Mouse (Mus musculus) urinary bladder, postnatal 14 days (tissue): ENCODE data around the gene Il33.
"Not testable (repeated sequence)": the region's sequence is repeated elsewhere in the genome, so short reads cannot be mapped to it uniquely, and the experiment has no call there.

ENCODE experiments used
- DNase-seq: peaks from one replicate; pipeline ENCODE4 v3.0.0; 2021; ENCODE audit warnings: low spot score

Il33 gene

DNA sequence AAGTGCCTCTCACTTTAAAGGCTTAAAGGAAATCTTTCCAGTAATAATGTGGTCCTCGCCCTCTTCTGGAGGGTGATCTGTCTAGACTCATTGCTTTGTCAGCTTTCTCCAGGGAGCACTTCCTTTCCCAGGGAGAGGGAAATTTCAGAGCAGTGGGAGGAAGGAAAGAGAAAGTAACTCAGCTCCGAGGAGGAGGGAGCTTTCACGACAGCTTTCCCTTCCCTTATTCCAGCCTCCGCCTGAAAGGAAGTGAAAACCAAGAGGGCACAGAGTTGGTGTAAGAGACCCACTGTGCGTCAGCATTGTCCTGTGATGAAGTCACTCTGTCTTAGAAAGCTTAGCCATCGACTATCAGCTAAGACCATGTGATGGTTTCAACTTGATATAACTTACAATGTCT, 15.3 kb downstream of the Il33 start:
- DNase-seq = no peak

DNA sequence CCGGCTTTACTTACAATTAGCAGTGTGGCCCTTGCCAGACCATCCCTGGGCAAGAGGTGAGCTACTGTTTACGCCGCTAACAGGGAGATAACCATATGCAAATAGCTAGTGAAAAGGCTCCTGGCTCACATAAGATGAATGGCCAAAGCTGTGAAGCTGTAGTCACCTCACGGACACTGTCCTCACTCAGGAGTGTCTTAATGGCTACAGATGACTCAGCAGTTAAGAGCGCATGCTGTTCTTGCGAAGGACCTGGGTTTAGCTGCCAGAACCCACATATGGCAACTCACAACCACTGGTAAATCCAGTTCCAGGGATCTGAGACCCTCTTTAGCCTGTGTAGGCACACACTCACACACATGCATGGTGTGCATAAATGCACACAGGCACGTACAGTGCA, 16.3 kb downstream of the Il33 start:
- no peak for DNase-seq

DNA sequence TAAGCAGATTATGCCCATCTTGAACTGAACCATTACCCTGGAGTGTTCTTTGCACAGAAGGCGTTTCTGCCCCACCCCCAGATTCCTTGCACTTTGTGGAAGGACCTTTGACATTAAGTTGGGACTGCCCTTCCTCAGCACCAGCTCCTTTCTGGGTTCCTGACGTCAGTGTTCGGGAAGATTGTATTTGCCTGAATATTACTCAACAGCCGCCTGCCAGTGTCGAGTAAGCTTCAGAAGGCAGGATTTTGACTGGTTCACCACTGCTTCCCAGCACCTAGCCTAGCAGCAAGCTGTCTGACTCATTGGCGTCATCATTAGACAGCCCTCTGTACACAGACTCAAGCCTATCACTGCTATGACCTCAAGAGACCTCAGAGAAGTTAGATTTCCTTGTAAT, 17.4 kb downstream of the Il33 start:
- no peak for DNase-seq

DNA sequence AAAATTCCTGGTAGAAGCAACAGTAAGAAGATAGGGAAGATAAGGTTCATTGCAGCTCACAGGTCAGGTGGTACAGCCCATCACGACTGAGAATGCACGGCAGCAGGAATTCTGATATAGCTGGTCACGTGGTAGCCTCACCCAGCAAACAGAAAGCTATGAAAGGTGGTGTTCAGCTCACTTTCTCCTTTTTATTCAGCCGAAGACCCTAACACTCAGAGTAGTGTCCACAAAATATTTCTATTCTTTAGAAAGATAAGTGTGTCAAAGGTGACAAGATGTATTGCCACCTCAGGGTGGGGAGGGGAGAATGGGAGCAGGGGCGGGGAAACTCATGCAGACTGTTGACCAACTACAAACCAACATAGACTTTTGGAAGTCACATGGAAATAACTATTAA, 19.5 kb downstream of the Il33 start:
- DNase-seq = no peak

DNA sequence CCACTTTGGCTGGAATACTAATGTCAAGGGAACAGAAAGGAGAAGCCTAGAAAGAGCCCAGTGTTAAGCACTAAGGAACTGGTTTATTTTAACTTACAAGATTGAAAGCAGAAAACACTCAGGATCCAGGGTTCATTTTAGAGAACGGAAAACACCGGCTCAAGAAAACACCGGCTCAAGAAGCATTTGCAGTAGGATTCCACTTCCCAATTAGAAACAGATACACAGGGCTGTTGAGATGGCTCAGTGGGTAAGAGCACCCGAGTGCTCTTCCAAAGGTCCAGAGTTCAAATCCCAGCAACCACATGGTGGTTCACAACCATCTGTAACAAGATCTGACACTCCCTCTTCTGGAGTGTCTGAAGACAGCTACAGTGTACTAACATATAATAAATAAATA, 20.0 kb downstream of the Il33 start:
- DNase-seq = not testable (repeated sequence)

DNA sequence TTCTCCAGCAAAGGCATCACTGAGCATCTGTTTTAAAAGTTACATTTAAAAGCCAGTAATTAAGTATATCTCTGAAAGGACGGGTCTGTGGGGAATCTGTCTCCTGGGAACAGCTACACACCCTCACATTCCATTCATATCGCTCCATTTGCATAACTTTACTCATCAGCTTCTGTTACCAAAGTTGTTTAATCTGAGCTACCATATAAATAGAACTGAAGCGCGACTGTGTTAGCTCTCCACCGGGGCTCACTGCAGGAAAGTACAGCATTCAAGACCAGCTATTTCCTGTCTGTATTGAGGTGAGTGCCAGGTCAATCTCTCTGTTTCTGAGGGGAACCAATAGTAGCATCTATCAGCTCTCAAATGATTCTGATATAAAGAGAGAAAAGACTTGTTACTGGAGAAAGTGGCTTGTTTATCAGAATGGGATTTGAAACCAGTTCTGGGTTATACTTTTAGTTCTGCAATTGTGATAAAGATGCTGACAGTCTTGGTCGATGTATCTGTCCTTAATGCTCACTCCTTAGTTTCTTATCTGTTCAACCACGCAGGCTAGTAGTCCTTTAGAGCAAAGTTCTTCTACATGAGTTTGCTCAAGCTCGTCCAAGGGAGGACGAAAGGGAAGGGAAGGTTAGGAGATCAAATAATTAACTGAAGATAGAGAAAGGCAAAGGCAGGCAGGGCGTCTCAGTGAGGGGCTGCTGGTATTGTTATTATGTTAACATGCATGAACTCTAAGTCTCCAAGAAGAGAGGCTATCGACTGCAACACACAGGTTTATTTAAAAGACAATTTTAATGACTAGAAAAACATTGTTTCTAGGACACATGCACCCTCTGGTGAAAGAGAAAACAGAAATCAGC, 20.9 kb downstream of the Il33 start:
- no peak for DNase-seq

DNA sequence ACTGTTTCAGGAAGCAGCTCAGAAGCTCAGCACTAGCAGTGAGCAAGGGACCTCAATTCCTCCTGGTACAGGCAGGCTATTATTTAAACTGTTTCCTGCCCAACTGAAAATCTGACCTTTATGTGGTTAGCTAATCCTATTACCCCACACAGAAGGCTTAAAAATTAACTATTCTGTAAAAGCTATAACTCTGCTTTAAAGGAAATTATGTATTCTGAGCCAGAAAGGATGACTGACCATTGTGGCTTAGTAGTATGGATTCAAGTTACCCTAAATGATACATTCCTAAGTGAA, 21.5 kb downstream of the Il33 start:
- no peak for DNase-seq

DNA sequence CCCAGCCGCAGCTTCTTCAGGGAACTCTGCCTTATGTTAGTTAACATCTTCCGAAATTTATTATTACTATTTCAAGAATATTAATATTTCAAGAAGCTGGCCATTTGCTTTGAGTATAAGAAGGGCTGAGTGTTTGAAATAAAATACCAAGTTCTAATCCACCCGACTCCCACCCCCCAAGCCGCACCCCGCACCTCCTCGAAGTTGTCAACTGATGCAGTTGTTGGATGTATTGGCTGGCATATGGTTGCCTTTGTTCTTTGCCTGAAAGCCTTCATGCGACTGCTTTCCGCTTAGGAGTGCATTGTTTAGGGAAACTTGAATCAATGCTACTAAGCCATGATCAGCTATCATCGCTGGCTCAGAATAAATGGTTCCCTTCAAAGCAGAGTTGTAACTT, 22.1 kb downstream of the Il33 start:
- DNase-seq = no peak

DNA sequence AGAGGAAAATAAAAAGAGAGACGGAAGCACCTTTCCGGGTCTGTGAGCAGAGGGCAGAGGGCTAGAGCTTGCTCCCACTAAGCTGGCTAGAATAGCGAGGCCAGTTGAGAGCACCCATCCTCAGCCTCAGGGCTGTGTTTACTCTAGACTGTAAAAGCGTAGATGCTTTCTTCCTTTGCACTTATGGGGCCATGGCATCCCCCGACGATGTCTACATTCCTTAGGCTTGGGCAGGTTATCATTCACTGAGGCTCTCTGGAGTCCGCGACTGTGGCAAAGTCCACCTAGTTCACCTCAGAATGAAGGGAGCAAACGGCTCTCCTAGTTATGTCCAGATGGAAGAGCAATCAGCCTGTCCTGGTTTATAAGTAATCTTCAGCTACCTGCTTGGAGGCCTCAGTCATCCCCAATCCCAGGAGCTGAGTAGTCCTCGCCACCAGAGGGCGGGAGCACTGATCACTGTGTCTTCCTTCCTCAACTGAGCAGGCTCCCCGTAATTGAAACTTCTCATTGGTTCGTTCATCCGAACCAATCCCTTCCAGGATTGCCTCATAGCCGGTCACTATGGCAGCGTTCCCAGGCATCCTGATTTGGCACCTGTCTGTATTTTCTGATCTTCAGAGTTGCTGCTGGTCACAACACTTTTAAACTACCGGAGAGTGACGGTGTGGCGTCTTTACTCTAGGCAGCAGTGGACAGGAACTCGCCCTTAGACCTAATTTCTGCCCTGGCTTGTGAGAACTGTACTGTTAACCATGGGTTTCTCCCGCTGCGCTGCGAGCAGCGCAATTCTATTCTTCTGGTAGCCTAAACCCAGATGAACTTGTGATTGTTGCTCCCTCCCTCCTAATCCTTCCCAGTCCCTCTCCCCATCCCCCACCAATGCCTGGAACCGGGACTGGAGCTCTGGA, 23.2 kb downstream of the Il33 start:
- peak; percentile 83 for DNase-seq

DNA sequence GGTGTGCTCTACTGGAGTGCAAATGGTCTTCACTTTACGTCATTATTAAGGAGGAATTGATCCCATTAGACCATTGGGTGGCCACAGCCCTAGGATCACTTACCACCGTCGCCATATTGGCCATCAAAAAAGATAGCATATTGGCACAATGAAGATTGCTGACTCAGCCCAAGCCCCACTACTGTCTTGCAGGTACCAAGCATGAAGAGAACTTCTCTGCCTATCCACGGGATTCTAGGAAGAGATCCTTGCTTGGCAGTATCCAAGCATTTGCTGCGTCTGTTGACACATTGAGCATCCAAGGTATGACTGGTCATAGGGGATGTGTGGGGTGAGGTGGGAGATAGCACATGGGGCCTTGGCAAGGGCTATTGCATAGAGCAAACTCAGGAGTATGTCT, 27.6 kb downstream of the Il33 start:
- no peak for DNase-seq

DNA sequence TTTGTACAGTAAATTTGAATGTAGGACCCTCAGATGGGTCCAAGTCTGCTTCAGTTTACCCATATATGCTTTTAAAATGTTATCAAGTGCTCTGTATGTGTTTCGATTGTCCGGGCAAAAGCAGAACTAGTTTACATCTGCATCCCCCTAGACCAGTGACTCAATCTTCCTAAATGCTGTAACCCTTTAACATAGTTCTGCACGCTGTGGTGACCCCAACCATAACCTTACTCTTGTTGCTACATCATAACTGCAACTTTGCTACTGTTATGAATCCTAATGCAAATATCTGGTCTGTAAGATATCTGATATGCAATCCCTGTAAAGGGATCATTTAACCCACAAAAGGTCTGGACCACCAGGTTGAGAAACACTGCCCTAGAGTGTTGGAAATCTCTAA, 28.9 kb downstream of the Il33 start:
- no peak for DNase-seq

DNA sequence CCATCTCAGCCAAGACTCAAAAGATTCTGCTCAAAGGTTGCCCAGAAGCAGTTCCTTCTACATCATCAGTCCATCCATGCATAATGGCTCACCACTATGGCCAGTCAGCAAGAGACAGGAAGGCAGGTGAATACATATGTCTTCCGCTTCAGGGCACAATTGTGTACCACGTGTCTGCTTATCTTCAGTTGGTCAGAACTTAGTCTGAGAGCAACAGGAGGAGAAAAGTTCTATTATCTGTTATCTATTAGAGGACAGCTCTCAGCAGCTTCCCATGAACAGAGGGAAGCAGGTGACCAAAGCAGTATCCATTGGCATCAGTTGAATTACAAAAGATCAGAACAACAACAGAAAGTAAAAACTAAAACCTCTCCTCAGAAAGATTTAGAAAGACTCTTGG, 30.5 kb downstream of the Il33 start:
- no peak for DNase-seq

DNA sequence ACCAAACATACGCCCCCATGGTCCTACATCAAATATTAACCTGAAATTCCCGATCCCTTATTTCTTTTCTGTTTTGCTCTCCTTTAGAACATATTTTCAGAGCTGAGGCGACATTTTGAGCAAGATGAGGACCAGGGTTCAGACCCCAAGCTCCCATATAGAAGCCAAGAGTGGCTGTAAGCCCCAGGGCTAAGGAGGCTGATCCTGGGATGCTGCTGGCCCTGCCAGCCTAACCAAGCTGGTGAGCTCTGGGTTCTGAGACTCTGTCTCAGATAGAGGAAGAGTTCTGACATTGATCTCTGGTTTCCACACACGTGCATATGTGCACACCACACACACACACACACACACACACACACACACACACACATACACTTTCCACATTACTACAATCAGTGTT, 36.0 kb downstream of the Il33 start:
- no peak for DNase-seq

DNA sequence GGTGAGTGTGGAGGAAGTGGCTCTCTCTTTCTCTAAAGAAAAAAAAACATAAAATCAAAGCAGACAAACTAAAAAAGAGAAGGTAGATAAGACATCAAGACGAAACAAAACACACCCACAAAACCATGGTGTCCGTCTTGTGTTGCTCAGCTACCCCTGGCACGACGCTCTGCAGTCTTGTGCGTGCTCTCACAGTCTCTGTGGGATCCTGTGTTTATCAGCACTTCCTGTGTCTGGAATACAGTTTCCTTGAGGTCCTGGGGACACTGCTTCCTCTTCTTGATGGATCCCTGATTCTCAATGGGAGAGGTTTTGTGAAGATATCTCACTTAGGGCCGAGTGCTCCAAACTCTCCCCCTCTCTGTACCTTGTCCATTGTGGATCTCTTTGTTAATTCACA, 36.9 kb downstream of the Il33 start:
- no peak for DNase-seq

DNA sequence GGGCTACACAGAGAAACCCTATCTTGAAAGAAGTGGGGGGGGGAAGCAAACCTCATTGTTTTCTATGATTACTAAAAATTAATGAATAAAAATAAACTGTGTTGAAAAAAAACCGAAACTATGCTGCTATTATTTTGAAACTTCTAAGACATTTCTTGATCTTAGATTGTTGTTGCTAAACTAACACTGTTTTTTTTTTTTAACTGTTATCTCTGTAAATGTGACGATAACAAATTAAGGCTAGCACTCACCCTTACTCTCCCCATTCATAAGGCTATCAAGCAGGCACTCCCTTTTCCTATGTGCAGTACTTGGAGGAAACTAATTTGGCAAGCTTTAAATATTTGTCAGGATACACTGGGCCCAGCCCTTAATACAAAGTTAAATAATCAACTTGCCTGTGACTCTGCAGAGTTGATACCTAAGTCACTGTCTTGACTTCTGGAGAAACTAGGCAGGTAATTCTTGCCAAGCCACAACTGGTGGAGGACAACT, 38.7 kb downstream of the Il33 start:
- DNase-seq = no peak

DNA sequence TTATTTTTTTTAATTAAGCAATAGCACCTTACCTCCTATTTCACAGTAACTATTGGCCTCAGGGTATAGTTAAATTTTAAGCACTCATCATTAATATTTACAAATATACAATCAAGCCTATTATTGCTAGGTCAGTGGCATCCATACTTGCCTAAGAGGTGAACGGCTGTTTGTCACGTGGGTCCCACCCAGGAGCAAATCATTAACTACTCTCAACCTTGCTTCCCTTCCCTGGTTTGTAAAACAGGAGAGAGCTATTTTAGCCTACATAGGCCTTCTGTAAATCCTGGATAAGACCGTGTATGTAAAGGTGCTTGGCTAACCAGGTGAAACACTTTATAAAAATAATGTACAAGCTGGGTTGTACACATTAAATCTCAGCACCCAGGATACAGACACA, 43.0 kb downstream of the Il33 start:
- no peak for DNase-seq

DNA sequence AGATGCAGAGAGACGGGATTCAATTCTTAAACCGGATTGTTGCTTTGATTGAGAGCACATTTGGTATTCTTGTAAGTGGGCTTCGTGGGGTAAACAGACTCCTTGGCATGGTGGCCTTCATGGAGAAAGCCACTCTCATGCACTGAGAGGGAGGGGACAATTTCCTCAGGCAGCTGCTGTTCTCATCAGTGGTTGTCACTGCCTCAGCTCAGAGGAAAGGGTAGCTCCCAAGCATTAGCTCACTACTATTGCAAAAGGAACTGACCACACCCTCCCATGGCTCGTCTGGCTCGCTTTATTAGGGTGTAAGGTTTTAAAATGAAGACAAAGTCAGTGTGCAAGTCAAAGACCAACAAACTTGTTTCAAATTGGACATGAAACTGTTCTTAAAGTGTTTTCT, 48.5 kb downstream of the Il33 start:
- peak; percentile 14 for DNase-seq

DNA sequence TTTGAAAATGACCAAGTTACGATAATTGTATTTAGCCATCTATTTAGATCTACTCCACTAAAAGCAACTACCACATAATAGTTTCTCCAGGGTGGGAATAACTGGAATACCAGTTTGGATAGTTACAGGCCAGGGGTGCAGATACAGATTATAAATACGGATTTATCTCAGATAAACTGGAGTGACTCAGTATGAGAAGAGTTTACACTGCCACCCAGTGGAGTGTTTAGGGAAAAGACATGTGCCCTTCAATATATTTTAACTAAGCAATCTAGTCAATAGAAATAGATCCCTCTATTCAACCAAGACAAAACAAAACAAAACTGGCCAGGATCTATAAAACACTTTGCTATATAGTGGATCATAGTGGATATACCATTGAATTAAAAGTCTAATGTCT, 53.9 kb downstream of the Il33 start:
- peak; percentile 26 for DNase-seq

DNA sequence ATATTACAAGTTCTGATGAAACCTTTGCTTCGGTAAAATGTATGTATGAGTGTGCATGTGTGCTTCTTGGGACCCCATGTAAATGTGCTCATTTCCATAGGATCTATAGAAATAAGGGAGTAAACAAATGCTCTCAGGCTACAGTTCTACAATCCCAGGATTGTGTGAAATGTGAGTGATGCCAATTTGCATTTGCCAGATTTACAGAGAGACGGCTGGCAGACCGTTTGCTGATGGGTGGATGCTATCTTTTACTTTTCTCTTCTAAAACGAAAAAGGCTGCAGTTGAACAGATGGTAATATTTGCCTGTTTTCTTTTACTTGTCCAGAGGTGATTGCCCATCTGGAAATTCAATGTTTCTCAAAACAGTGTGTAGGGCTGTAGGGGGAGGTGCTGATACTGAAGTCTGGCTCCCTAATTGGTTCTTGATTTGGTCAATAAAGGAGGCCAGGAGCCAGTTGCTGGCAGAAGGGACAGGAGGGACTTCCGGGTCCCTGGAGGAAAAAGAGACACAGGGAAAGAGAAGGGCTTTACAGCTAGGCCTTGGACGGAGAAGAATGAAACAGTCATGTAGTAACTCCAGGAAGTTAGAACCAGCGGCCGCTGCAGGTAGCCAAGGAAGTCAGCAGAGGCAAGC, 54.7 kb downstream of the Il33 start:
- no peak for DNase-seq

DNA sequence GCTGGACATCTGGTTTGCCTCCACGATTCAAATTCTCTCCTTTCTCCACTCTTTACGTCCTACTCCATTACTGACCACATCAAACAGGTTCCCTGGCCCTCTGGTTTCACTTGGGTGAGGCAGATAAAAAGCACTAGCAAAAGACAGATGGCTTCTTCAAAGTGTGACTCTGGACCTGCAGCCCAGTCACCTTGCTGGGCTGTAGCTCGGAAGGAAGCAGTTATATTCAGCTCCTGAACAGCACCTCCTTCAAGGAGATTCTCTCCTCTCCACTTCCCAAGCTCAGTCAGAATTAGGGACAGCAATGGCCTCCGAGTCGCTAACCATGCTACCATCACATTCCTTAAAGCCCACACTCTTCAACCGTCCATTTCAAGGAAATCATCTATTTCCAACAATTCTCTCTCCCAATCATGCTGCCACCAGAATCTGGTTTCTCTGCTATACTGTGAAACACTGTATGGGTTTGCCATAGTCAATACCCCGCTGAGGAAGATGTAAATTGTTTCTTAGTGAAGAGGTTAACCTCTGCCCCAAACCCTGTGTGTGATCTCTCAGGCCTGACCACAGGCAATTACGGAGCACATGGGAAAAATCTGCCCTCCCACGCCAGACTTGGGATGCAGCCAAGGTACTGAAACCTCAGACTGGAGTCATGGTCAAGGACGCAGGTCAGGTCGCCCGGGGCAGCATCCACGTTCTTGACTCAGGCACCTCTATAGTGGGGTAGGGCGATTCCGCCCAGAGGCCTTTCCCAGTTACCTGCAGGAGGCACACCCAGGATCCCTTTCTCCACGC, 59.5 kb downstream of the Il33 start:
- DNase-seq = peak; percentile 50

DNA sequence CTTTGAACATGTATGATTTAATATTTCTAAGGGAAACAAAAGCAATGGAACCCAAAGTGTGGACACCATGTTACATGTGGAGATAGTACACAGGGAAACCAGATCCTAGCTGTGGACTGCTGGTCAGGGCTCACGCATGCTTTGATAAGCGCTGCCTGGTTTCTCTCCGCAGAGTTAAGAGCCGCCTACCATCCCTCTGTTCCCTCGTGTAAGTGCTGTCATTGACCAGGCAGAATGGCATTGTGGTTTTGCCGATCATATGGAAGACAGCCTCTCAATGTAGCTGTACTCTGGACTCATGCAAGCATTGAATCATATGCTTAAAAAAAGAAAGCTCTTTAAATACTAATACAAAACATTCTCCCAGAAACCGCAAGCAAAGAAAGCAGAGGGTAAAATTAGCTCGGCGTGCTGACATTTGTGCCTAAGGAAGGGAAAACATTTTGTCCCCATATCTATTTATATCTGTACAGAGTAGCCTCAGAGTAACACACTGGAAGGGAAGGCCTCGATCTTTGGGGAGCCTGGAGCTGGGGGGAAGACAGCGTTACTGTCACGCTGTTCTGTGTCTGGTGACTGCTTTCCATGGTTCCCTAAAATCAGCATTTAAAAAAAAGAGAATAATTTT, 61.7 kb downstream of the Il33 start:
- no peak for DNase-seq
